Mouse (Mus musculus) CD4-positive helper T cell, adult 2 months (primary cell): ENCODE measurements around the gene Prpf6.

Experiments
- DNase-seq: peaks from one replicate; pipeline ENCODE4 v3.0.0-alpha.2; 2012; ENCODE audit warnings: low read depth, missing footprints, low spot score

The Prpf6 gene

DNA sequence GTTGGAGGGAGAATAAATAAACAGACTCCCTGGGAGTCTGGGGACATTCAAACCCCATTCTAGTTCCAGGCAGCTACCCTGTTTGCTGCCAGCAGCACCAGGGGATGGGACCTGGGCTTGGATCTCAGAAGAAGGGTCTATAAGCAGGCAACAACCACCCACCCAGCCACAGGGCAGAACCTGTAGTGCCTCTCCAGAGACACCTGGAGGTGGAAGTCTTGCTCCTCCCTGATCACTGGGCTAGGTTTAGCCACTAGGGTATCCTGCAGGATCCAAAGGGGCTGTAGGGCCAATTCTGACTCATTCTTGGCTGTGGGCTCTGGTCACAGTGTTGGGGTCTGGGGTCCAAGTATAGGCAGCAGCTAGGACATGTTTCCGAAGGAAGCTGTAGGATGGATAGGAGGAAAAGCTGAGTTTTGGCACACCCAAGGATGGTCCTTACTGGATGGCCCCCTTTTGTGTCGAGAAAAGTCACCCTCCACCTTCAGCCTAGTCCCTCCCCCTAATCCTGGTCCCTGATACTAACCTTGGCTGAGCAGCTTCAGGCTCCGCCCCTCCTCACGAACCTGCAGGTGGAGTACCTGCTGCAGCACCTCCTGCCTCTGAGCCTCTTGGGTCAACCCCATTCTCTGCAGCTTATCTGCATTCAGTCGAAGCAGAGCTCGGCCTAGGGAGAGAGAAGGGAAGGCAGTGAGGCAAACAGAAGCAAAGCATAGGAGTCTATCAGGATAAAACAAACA, 4.7 kb downstream of the Prpf6 start:
- no peak for DNase-seq

DNA sequence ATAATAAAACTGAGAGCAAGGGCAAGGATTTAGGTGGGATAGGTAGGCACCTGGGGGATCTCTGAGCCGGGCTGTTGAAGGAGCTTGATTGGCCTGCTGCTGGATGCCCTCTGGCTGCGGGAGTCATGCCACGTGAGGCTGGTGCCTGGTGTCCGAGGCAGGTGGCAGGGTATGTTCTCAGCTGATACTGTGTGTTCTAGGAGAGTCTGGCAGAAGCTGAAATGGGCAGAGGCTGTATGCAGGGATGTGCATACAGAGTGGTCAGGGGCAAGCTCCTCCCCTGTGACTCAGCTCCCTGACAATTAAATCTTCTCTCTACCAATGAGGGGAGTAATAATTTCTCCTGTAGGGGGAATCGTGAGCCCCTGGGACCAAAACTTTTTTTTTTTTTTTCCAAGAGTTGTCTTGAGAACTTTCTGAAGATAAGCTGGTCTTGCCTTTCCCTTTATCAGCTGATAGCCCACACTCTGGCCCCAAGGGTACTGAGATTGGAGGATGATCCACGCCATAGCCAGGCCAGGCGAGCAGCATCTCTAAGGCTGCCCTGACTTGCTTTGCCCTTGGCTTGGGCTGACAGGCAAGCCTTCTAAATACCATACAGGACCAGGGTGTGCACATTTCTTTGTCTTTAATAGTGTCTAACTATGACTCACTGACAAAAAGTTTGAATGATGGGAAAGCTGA, 5.9 kb downstream of the Prpf6 start:
- no peak for DNase-seq

DNA sequence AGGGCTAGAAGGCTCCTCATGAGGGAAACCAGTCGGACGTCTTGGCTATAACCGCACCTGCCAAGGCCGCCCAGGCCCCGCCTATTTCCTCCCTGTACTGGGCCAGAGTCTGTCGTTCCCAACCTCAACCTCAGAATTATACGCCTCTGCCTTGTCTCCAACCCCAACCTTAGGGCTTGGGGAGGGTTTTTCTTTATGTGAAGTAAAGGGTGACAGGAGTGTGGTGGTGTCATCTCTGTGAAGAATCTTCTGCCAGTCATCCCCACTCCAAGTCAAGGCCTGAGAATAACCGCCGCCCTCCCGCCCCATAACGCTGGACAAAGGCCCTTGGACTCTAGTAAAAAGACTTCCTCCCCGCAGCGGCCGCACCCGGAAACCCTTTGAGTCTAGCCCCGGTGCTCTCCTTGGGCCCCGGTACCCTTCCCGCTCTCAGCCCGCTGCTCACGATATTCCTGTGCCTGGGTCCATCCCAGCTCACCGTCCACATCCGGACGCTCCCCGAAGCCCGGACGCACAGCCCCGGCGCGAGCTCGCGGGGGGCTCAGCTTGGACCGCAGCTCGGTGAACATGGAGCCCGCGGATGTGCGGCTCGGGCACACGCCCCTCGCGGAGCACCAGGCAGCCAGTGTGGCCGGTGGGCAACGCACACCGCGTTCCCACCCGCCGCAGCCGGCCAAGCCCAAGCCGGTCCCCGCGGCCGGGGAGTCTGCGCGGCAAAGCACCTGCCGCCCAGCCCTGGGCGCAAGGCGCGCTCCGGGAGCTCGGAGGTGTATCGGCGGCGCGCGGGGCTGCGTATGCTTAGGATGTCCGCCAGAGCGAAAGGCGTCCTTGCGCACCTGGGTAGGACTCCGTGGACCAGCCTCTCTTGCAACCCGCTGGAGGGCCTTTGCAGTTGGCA, 7.0 kb downstream of the Prpf6 start, which contains the start of gene Samd10:
Gene Samd10, minus strand, starts transcription at position 759 of the 898 bp plus-strand sequence.
- peak; percentile 76 for DNase-seq

DNA sequence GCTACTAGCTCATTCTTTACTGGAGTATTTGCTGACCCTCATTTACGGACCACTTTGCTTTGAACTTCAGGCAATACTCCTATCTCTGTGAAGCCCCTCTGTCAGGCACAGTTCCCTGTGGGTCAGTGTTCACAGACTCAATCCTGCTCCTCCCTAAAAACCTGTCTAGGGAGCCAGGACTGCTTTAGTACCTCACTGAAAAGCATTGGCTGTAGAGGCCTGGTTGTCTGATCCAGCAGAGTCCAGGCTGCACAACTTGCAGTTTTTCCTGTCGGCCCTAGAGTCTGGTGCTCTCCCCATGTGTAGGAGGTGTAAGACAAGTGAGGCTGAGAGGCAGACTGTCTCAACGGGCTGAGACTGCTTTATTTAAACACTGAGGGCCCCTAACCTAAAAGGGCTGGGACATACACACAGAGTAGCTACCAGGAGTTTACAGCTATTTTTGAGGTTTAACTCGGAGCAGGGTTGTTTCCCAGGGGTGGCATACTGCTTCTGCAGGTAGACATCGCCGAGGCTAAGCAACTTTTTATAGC, 8.6 kb downstream of the Prpf6 start:
- no peak for DNase-seq

DNA sequence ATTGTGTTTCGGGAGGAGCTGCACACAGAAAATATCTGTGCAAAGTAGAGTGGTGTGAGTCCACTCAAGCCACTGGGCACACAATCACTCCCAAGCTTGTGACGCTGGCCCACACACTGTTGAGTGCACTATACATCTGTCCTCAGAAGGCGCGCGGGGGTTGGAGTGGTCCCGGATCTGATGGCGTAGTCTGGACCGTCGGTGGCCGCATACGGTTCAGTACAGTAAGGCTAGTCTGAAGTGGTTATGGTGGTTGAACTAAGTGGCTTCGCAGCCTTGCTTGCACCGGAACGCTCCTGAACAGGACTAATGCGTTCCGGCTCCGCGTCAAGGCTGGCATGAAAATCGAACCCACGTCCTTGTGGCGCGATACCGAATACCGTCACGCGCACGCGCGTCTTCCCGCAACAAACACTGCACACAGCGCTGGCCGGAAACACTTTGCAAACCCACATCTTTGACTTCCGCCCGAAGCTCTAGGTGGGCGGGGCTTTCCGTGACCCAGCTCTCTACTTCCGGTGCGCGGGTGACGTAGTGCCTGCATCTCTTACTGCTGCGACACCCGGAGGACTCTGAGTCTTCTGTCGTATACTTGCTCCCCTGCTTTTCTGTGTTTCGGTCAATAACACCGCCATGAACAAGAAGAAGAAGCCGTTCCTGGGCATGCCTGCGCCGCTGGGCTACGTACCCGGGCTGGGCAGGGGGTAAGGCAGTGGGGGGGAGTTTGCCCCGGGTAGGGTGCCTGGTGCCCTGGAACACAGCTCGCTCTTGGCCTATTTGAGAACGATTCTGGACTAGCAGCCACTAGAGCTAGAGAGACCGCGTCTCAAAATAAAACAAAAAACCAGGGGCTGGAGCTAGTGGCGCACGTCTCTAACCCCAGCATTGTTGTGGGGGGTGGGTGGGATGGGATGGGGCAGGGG, 9.4 kb downstream of the Prpf6 start:
- peak; percentile 98 for DNase-seq

DNA sequence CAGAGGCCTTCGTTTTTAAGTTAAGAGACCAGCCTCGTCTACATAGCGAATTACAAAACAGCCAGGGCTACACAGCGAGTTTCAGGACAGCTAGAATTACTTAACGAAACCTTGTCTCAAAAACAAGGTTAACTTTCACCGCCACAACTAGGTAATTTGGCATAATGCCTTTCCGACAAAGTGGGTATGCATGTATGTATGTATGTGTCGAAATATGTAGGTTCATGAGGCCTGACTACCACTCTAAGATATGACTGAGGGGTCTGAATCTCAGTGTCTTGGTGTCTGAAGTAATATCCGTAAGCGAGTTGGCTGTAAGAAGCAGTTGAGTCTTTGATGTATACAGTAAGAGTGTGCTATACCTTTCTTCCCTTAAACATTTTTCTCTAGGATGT, 10.1 kb downstream of the Prpf6 start:
- no peak for DNase-seq

DNA sequence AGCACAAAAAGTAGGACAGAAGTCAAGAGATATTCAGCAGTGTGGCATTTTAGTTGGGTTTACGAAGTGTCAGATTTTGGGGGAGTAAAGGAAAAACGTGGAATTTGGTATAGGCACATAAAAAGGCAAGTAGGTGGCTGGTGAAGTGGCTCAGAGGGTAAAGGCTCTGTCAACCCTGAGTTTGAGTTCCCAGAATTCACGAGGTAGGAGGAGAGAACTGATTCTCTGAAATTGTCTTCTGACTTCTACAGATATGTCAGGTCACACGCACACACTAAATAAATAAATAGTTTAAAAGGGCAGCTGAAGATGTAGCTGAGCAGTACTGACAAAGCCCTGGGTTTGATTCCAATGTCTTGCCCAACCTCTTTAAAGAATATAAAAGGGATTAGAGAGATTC, 10.7 kb downstream of the Prpf6 start:
- no peak for DNase-seq

DNA sequence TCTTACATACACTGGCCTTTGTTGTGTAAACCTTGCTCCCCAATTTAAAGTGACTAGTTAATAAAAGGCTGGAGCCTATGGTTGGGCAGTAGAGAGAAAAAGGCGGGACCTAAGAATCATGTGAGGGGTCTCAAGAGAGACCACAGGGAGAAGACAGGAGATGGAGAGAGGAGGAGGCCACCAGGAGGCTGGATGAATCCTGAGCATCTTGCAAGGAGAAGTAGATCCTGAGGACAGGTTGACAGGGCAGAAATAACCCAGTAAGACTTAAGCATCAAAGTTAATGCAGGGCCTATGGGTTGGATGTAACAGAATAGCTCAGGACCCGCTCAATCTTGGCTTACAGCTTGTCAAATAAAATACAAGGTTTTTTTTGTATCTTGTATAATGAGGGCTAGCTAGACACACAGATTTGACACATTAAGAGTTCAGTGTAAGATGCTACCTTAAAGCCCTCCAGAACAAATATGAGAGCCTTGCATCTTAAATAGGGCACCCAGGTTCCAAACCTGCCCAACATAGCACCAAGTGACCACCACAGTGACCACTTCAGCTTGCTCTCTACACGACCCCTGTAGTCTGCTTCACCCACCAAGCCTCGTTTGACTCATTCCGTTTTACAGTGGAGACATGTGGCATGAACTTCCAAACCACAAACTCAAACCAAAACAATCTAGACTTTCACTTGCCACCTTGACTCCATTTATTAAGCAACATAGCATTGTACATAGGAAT, 27.3 kb downstream of the Prpf6 start:
- DNase-seq, result no peak

DNA sequence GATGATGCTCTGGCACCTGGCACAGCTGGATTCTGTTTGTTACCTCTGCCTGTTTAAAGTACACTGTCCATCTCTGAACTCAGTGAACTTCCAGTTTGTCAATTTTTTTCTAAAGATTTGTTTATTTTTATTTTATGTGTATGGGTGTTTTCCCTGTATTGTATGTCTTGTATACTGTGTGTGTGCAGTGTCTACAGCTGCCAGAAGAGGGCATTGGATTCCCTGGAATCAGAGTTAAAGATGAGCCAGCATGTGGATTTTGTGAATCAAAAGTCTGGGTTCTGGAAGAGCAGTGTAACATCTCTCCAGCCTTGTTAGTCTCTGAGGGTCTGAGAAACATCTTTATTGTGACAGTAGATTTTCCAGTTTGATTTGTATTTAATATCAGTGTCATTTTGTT, 31.7 kb downstream of the Prpf6 start:
- DNase-seq, result no peak

DNA sequence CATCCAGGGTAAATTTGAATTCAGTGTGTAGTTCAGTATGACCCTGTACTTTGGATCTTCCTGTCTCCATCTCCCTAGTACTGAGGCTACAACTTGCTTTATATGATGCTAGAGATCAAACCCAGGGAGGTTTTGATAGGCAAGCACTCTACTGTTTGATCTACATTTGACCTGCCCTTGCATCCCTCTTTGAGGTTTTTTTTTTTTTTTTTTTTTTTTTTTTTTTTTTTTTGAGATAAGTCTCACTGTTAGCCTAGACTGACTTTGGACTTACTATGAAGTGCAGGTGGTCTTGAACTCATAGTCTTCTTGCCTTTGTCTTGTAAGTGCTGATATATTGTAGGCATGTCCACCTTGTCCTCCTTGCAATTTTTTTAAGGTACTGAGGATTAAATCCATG, 36.8 kb downstream of the Prpf6 start:
- no peak for DNase-seq

DNA sequence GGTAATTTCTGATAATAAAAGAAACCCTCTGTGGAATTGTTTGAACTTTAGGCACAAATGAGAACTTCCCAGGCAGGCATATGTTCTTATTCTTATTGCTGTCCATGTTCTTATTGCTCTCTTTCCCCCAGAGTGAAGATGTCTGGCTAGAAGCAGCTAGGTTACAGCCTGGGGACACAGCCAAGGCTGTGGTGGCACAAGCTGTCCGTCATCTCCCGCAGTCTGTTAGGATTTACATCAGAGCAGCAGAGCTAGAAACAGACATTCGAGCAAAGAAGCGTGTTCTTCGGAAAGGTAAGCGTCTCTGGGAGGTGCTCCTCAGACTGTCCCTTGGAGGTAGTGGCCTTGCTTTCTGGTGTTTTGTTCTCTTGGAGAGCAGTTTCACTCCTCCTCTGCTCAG, 41.0 kb downstream of the Prpf6 start:
- no peak for DNase-seq

DNA sequence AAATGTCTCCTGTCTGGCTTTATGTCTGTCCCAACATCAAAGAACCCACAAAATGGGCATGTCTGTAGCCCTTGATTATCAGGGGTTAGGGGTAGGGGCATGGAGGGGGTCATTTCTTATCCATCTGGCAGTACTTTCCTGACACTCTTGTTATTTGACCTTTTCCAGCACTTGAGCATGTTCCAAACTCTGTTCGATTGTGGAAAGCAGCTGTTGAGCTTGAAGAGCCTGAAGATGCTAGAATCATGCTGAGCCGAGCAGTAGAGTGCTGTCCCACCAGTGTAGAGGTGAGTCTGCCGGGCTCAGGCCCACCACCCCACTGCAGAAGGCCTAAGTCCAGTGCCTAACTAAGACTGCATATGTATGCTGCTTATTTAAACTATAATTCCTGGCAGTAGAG, 44.2 kb downstream of the Prpf6 start:
- no peak for DNase-seq

DNA sequence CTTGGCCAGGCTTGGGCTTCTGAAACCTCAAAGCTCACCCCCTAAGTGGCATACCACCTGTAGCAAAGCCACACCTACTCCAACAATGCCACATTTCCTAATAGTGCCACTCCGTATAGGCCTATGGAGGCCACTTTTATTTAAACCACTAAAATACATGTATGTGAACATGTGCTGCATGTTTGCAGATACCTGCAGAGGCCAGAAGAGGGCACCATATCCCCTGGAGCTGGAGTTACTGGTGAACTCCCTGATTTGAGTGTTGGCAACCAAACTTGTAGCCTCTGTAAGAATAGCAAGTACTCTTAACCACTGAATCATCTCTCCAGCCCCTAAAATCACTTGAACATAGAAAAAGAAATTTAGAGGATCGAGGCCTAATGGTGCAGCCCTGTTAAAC, 52.7 kb downstream of the Prpf6 start:
- peak; percentile 51 for DNase-seq

DNA sequence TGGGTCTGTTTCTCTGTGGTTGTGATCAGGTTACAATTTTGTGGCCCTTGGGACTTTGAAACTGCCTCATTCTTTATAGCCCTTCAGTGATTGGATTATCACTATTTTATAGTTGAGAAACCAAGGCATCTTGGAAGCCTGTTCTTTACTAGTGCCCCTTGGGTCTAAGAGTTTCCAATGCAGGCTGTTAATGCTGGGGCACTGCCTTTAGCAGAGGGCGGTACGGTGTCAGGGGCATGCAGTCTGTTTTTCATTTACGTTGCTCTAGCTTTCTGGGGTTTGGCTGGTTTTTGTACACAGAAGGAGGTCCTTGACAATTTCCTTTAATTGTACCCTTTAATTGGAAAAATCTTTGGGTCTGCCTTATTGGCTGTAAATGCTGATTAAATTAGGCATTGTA, 54.0 kb downstream of the Prpf6 start:
- DNase-seq, result no peak

DNA sequence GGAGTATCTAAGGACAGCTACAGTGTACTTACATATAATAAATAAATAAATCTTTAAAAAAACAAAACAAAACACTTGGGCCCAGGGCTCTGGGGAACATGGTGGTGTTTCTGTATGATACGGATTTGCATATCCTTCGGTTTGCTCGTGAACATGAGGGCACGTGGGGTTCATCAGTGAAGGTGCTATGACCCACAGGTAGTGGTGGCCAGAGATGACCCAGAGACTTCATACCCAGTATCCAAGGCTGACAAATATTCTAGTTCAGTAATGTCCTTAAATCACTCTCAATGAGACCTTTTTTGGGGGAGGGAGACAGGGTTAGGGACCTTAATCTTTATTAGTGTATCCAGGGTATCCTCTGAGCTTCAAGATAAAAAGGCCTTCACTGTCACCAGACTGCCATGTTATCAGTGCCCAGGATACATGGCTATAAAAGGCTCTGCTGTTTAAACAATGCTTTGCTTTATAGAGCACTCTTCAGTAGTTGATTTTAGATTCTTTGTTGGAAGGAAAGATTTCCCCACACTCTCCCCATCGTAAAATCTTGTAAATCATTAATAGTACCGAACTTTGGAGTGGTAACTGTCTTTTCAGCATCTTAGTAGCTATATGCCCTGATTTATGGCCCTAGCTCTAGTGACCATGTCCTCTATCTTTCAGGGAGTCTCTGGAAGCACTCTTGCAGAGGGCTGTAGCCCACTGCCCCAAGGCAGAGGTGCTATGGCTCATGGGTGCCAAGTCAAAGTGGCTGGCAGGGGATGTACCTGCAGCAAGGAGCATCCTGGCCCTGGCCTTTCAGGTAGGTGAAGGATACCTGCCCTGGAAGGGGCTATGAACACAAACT, 55.2 kb downstream of the Prpf6 start:
- DNase-seq, result no peak

DNA sequence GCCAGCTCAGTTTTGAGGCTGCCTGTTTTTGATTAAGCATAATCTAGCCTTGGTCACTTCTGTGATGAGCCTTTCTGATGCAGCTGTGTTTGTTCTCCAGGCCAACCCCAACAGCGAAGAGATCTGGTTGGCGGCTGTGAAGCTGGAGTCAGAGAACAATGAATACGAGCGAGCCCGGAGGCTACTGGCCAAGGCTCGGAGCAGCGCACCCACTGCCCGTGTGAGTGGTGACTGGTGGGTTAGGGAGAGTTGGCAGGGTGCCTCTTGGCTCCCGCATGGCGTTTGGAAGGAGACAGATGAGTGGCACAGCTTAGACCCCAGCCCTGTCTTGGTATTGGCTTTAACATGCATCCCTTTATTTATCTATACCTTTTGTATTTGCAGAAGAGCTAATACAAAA, 57.3 kb downstream of the Prpf6 start:
- DNase-seq, result no peak

DNA sequence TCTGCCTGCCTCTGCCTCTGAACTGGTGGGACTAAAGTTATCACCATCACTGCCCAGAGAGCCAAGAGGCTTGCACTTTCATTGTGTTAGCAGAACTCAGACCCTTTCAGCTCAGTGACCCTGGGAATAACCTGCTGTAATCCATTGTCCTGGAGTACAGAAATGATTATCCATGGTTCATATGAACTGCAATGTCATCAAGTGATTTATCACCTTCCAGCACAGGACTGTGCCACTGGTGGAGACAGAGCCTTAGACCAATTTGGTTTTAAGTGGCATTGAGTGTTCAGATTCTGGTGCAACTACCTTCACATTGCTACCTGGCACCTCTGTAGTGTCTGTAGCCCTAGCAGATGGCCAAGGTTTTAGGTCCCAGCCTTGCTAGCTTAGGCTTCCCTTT, 61.4 kb downstream of the Prpf6 start:
- DNase-seq, result no peak

DNA sequence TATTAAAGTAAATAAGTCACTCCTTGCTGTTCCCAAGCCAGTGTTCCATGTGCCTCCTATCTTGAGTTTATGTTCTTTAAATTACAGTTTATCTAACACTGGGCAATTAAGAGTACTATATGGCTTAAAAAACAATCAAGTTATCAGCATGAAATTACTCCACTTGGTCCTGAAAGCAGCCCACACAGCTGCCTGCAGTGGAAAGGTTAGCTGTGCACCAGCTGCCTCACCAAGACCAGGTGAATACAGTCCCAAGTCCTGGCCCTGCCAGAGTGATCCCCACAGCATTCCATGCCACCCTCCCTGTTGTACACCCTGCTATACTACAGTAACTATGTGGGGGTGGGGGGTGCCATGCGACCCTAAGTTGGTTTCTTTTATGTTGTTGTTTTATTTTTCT, 61.9 kb downstream of the Prpf6 start:
- DNase-seq, result no peak

DNA sequence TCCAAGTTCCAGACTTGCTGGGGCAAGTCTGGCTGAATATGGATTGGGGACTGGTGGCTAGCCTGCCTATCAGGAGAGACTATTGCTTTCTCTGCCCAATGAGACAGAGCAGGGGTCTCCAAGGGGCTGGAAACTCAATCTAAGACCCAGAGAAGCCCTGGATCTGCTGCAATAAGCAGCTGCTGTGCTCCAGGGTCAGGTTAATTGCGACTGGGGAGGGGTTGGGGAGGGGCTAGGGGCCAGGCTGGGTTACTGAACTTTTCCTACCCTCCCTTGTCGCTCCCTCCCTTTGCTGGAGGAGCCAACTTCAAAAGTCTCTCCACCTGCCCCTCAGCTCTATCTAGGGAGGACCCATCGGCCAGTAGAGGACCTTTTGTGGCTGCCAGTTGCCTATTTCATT, 65.1 kb downstream of the Prpf6 start, which contains the start of gene Gm29797:
Gene Gm29797, plus strand, starts transcription at position 301 of the 400 bp plus-strand sequence.
- DNase-seq, result no peak
